Mouse (Mus musculus) cerebellum, postnatal 25 days (tissue): ENCODE measurements around the gene Arhgef1.
A peak's percentile ranks its signal among the peaks of the same experiment; 100 is the strongest.

ENCODE experiments used
- DNase-seq, 2 experiments: peaks; one replicate each; pipeline ENCODE4 v3.0.0; 2021; ENCODE audit warnings: mixed read lengths in 2 of 2

Gene Arhgef1

GRCm38 (mm10) chr7:24947316-24948048 is 44.8 kb downstream of the Arhgef1 start:
- no peak for DNase-seq

- DNase-seq, result peak; percentile 31 to 54
These were observed 46.1 kb downstream of the Arhgef1 start for GRCm38 (mm10) chr7:24948774-24949173.

- peak; percentile 82 to 88 for DNase-seq
These were observed 47.4 kb downstream of the Arhgef1 start for GRCm38 (mm10) chr7:24949958-24950623.

- DNase-seq, result no peak
These were observed 51.3 kb downstream of the Arhgef1 start for GRCm38 (mm10) chr7:24953966-24954365.

- DNase-seq, result no peak
These were observed 51.7 kb downstream of the Arhgef1 start for GRCm38 (mm10) chr7:24954450-24954849.

- no peak for DNase-seq
These were observed 52.5 kb downstream of the Arhgef1 start for GRCm38 (mm10) chr7:24955226-24955625.

- DNase-seq, result no peak
These were observed 61.6 kb downstream of the Arhgef1 start for GRCm38 (mm10) chr7:24964288-24964687.

- DNase-seq, result peak; percentile 93 to 95
These were observed 62.3 kb downstream of the Arhgef1 start for GRCm38 (mm10) chr7:24964897-24965535.

GRCm38 (mm10) chr7:24967966-24968365 is 65.3 kb downstream of the Arhgef1 start:
- no peak for DNase-seq

- DNase-seq, result peak; percentile 53 to 63
These were observed 65.8 kb downstream of the Arhgef1 start for GRCm38 (mm10) chr7:24968463-24968862.

GRCm38 (mm10) chr7:24969805-24970204 is 67.1 kb downstream of the Arhgef1 start:
- DNase-seq, result peak; percentile 91 to 93

- no peak for DNase-seq
These were observed 67.6 kb downstream of the Arhgef1 start for GRCm38 (mm10) chr7:24970341-24970740.

- peak; percentile 62 to 80 for DNase-seq
These were observed 68.7 kb downstream of the Arhgef1 start for GRCm38 (mm10) chr7:24971261-24971971.

GRCm38 (mm10) chr7:24971972-24972893 is 69.5 kb downstream of the Arhgef1 start, which contains the start of gene Rabac1:
Rabac1 (minus strand) TSS chr7:24972754.
- peak; percentile 91 to 93 for DNase-seq

- peak in 1 of 2 experiments; percentile 12 for DNase-seq
These were observed 70.5 kb downstream of the Arhgef1 start for GRCm38 (mm10) chr7:24973208-24973607.

- DNase-seq, result no peak
These were observed 71.2 kb downstream of the Arhgef1 start for GRCm38 (mm10) chr7:24973902-24974301.

GRCm38 (mm10) chr7:24974893-24975595 is 72.3 kb downstream of the Arhgef1 start:
- peak; percentile 48 to 67 for DNase-seq
